Mouse (Mus musculus) kidney, adult 2 months (tissue): ENCODE results near the gene Ctf1. TPM values are rescaled to one million over a fixed set of nuclear protein-coding genes. Genes with fewer than 3 reads are reported as not detected.

Source experiments
- DNase-seq: peaks from one replicate; pipeline ENCODE4 v3.0.0; 2021
- H3K27ac ChIP-seq: fragments of 200-500 bp; 2 replicates; pipeline ENCODE4 v1.5.1; 2012; ENCODE audit warnings: low read depth, low read length, control low read depth, inconsistent platforms; ENCODE audit not compliant: insufficient read depth
- H3K27me3 ChIP-seq: fragments of 200-500 bp; replicated peaks from 2 replicates; pipeline ENCODE4 v1.6.1; 2012; ENCODE audit warnings: mild to moderate bottlenecking, moderate library complexity, low read length, inconsistent platforms; ENCODE audit not compliant: control insufficient read depth, insufficient read depth
- H3K36me3 ChIP-seq: fragments of 200-500 bp; 2 replicates; pipeline ENCODE4 v1.6.1; 2012; ENCODE audit warnings: mild to moderate bottlenecking, moderate library complexity, low read length, inconsistent platforms; ENCODE audit not compliant: control insufficient read depth, insufficient read depth
- H3K4me1 ChIP-seq: fragments of 200-500 bp; 2 replicates; pipeline ENCODE4 v1.6.1; 2011; ENCODE audit warnings: low read length; ENCODE audit not compliant: control insufficient read depth, insufficient read depth
- H3K4me3 ChIP-seq: fragments of 200-500 bp; 2 replicates; pipeline ENCODE4 v1.5.1; 2011; ENCODE audit warnings: mild to moderate bottlenecking, low read depth, low read length, control low read depth; ENCODE audit not compliant: insufficient read depth
- CTCF ChIP-seq: fragments of 200-500 bp; conservative IDR thresholded peaks from 2 replicates; pipeline ENCODE4 v1.5.1; 2011; ENCODE audit warnings: low read depth, mild to moderate bottlenecking, control low read depth, low read length, moderate library complexity, mixed read lengths; ENCODE audit not compliant: insufficient read depth, insufficient read length
- POLR2A ChIP-seq: fragments of 200-500 bp; IDR thresholded peaks from one replicate; pipeline ENCODE4 v1.6.1; 2011; ENCODE audit warnings: low read depth, low read length, control low read depth
- WGBS: fragments of 180-500 bp; shearing (Covaris S2); methylation state at CpG from one replicate; pipeline ENCODE4 v1.1.7; 2018; 5-methylcytosine and 5-hydroxymethylcytosine counted together
- polyA plus RNA-seq: library from polyadenylated mRNA; depleted of rRNA; stranded (reverse); fragments of >200 nt; gene quantifications from 2 replicates; pipeline ENCODE4 v1.2.3, GENCODE M21; 2012

The Ctf1 gene
- polyA plus RNA-seq, 1 experiment = 19.4 TPM

DNA sequence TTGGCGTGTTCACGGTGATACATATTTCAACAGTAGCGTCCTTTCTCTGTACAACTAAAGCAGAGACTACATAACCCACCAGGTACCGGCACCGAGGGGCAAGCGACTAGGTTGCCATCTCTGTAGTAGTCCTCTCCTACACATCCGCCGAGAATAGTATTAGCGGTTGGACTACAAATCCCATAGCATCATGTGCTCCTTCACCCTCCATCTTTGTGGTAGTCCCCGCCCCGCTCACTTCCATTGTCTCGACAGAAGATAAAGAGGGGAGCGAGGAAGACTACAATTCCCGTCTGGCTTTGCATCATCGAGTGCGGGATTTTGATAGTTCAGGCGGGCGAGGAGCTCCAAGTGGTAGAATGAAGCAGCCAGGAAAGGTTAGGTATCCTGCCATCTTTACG is 32.7 kb downstream of the Ctf1 start:
- WGBS = under 1% methylated on average over 19 of the region's 19 CpGs
- peak; percentile 98 for DNase-seq
- H3K27ac ChIP-seq = peak overlapping the region; percentile 77

DNA sequence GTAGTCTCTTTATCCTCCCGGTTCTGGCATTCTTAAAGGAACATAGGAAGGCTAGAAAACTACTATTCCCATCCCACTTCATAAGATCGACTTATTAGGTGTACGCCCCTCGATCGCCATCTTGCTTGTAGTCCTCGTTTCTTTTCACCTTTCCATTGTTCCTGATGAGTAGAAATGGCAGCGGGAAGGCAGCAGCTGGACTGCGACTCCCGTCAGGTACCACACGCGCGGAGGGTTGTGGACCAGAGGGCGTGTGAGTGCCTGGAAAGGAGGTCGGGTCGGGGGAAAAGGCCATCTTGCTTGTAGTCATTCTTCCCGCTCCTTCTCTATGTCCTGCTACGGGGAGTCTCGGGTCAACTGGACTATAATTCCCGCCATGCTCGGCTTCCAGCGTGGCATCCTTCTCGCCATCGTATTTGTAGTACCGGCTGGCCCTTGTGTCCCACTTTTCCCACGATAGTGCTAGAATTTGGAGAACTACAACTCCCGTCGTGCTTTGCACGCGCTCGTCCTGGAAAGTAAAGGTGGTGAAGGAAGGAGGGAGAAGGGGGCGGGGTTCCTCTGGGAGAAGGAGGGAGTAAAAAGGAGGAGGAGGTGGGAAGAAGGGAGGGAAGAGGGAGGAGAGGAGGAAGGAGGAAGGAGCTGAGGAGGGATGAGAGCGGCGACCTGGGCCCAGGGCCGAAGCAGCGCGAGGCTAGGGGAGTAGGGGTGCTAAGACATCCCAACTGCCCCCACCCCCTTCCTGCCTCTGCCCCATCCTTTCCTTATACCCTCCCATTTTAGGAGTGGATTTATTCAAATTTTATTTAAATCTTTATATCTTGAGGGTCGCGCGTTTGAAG is 33.3 kb downstream of the Ctf1 start:
- TF ChIP-seq CTCF = no peak
- peak; percentile 68 for TF ChIP-seq POLR2A
- H3K27ac ChIP-seq = peak overlapping the region; percentile 77
- peak; percentile 99 for DNase-seq
- H3K27me3 ChIP-seq = no peaks in the 10 kb centered on the region
- peak overlapping the region; percentile 87 for H3K4me3 ChIP-seq
- WGBS = under 1% methylated on average over 39 of the region's 39 CpGs
- peaks cover 3% of the 10 kb centered on the region; the same call in 1 of the 2 replicates for H3K4me1 ChIP-seq
- H3K36me3 ChIP-seq = no peaks in the 10 kb centered on the region

More for the DNA sequence above, 32.7 kb downstream of the Ctf1 start:
- peaks cover 3% of the 10 kb centered on the region; the same call in 1 of the 2 replicates for H3K4me1 ChIP-seq
- TF ChIP-seq CTCF (0 out of 2 replicates have a peak, but pooled peaks have one; percentile 0), POLR2A (no peak)
- no peaks in the 10 kb centered on the region for H3K36me3 ChIP-seq
- peak overlapping the region; percentile 87 for H3K4me3 ChIP-seq
- H3K27me3 ChIP-seq = no peaks in the 10 kb centered on the region

DNA sequence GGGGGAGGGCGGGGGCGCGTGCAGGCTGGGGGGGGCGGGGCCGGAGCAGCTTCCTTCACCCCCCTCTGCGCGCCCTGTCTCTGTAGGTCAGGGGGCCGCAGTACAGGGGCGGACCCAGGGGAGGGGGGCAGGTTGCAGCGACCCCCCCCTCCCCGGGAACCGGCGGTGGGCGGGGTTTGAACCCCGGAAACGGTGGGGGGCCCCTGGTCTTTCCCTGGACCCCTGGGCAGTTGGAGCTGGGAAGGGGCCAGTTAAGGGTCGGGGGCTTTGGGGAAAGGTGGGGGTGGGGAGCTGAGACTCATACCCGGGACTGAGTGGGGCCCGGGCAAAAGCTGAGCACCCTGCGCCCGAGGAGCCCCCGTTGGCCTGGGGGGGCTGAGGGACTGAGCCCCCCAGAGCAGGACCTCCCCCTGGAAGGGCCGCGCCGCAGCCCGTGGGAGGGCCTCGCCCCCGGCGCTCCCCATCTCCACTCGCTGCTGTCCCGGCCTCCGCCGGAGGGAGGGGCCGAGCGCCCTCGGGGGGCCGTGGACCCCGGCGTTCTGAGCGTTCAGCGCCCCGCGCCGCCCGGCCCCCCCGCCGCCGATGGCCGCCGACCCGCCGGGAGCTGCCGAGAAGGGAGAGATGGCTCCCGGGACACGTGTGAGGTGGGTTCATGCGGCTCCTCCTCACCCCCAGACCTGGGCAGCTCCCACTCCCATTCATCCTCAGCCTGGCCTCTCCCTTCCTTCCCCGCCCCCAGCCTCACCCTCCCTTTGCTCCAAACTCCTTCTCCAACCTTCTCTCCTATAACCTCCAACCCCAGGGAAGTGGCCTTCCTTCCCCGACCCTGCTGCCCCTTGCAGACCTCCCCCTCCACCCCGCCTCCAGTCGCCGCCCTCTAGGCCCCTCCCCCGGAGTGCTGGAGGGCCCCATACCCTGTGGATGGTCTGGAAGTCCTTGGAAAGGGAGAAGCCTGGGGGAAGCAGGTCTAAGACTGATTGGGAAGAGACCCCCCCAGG is 34.3 kb downstream of the Ctf1 start:
- H3K27ac ChIP-seq = no peak overlapping the region
- no peak for DNase-seq
- WGBS = 1% methylated on average over 59 of the region's 62 CpGs

DNA sequence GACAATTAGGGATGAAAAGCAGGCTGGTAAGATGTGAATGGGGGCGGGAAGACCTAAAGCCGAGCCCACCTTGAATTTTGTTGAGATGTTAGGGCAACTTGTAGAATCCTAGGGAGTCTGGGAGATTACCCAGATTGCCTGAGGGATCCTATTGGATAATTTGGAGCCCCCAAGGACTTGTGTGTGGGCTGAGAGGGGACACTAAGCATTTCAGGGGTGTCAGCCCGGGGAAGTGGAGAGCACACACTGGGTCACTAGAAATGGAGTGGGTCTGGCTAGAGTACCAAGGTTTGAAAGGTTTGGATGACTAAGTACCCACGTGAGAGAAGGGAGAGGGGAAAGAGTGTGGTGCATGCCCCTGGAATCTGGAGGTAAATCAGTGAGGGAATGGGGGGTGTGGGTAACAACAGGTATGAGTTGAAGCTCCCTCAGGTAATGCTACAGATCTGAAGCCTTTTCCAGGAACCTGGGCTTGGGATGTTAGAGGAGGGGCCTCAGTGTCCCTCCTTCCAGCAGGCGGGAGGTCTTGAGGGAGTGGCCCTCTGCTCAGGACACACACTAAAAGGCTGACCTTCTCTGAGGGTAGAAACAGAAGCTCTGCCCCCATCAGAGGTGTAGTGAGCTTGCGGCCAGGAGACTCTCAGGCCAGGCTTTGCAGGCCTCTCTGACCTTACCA is 35.2 kb downstream of the Ctf1 start:
- TF ChIP-seq POLR2A (no peak), CTCF (no peak)
- no peaks in the 10 kb centered on the region for H3K27me3 ChIP-seq
- H3K36me3 ChIP-seq = peaks cover 1% of the 10 kb centered on the region; the same call in 1 of the 2 replicates
- no peak overlapping the region for H3K4me3 ChIP-seq
- no peak for DNase-seq
- H3K4me1 ChIP-seq = peaks cover 3% of the 10 kb centered on the region; the same call in 1 of the 2 replicates
- no peak overlapping the region for H3K27ac ChIP-seq
- WGBS = 63% methylated on average over 6 of the region's 6 CpGs

More for the DNA sequence above, 34.3 kb downstream of the Ctf1 start:
- H3K4me1 ChIP-seq = peaks cover 3% of the 10 kb centered on the region; the same call in 1 of the 2 replicates
- no peaks in the 10 kb centered on the region for H3K27me3 ChIP-seq
- TF ChIP-seq CTCF (no peak), POLR2A (no peak)
- H3K4me3 ChIP-seq = peak overlapping the region; percentile 87
- H3K36me3 ChIP-seq = no peaks in the 10 kb centered on the region

DNA sequence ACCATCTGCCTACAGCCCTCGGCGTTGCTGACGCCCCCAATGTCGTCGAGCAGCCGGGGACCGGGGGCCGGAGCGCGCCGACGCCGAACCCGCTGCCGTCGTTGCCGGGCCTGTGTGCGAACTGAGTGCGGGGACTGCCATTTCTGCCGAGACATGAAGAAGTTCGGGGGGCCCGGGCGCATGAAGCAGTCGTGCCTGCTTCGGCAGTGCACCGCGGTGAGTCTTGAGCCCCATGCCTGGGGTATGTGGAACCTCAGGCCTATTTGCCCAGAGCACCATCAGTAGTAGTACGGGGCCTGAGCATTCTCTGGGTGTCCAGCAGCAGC is 35.7 kb downstream of the Ctf1 start:
- no peak overlapping the region for H3K27ac ChIP-seq
- WGBS = 91% methylated on average over 28 of the region's 28 CpGs
- H3K27me3 ChIP-seq = no peaks in the 10 kb centered on the region
- peaks cover 1% of the 10 kb centered on the region; the same call in 1 of the 2 replicates for H3K36me3 ChIP-seq
- no peak for TF ChIP-seq CTCF
- no peak for TF ChIP-seq POLR2A
- H3K4me3 ChIP-seq = no peak overlapping the region
- peaks cover 3% of the 10 kb centered on the region; the same call in 1 of the 2 replicates for H3K4me1 ChIP-seq
- no peak for DNase-seq
